Mouse (Mus musculus) left cerebral cortex, postnatal 36 days (tissue): ENCODE results near the gene Ndp. TPM values are rescaled to one million over a fixed set of nuclear protein-coding genes. Genes with fewer than 3 reads are reported as not detected.

Experiments
- DNase-seq, 2 experiments: peaks; one replicate each; pipeline ENCODE4 v3.0.0; 2021 to 2022; ENCODE audit warnings: low spot score in 2 of 2, mixed read lengths in 1 of 2
- intact Hi-C: fragments of 180-260 bp; cut with DNase I; formaldehyde crosslinking; loops from one replicate; pipeline ENCODE4 v1.15.1; 2025
- total RNA-seq, 2 experiments: library from RNA; stranded (reverse); gene quantifications; 2 replicates each; pipeline ENCODE4 v1.2.3; 2021

Ndp gene
- total RNA-seq: 10 to 100 TPM in 1 of 2 experiments, 1 to 10 TPM in 1; 8.9 to 10.3 TPM

DNA sequence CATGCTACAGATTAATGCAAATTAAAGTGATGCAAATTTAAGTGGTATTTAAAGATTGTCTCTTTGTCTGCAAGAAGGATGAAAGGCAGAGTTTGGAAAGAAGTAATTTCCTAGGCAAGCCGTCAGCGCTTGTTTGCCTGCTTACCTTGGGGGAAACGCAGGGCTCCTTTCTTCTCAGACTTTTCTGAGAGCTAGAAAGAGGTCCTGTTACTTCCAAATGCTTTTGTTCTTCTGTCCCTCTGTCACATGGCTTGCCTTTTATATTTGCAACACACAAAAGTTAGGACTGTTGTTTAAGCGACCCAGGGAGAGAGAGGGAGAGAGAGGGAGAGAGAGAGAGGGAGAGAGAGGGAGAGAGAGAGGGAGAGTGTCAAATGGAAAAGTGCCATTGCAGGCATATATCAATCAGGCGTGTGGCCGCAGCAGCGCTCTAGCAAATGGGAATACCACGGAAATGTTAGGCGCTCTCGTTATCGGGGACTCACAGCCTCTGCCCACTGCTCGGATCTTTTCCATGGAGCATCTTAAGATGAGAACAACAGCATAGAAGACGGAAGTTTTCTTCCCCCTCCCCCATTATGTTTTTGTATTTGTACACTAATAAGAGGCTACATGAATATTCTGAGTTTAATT lies at the start of gene Ndp:
Gene Ndp, minus strand, starts transcription at position 534 of the 633 bp plus-strand sequence.
- intact Hi-C loops: no loop called here
- no peak for DNase-seq

DNA sequence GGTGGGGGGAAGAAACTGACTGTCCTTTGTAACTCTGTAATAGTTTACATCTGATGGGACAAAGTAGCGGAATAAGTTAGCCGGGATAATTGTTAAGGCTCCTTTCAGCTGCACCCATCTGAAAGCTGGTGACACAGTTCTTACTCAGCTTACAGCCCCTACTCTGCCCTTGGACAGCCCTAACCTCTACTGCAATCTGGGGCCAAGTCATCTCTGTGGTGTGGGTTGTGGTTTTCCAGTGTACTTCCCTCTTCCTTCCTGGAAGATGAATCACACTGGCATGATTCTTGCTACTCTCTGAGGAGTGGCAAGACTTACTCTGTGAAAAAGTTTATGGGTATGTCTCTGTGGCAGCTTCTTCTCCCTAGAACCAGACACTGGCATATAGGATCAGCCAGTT lies 43.2 kb upstream of the Ndp start:
- intact Hi-C loops: no loop called here
- no peak for DNase-seq

DNA sequence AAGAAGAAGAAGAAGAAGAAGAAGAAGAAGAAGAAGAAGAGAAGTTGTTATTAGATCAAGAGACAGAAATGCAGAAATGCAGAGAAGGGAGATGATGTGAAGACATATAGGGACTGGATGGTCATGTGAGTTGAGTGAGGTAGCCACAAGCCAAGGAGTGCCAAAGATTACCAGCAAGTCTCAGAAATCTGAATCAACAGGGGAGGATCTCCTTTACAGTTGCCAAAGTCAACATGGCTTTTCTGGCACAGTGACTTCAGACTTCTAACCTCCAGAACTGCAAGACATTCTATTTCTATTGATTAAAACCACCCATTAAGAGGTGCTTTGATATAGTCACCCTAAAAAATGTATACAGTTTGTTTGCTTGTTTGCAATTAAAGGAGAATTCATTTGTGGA lies 6.4 kb upstream of the Ndp start:
- intact Hi-C loops: no loop called here
- no peak for DNase-seq

DNA sequence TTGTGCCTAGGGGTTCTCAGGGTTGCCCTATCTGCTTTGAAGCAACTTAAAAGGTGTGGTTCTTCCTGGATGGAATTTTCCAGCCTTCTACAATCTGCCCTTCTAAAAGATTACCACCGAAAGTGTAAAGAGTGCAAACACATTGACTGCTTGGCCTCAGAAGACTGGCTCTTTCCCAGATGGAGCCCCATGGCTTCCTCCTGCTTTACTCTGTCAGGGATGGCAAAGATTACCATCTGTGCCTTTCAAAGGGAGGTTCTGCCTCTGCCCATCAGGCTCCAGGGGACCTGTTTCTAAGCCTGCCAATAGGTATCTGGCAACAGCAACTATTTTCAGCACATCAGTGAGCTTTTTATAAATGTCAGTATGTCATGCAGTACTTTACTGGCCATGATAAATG lies 1.5 kb upstream of the Ndp start:
- intact Hi-C loops: no loop called here
- no peak for DNase-seq

DNA sequence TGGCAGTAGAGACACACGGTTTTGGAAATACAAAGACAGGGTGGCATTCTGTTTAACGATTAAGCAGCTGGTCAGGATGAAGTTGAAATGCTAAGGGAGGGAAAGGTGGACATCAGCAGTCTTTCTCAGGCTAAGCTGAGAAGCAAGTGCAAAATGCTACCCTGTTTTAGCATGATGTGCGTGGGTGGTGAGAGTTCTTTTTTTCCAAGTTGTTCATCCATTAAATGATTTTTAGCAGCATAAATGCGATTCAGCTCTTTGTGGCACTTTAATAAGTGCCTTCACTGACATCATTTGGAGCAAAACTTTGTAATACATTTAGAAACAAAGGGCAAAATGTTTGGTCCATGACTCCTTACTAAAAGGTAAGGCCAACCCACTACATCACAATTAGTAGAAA lies 337 bp upstream of the Ndp start:
- intact Hi-C loops: no loop called here
- DNase-seq: no peak

DNA sequence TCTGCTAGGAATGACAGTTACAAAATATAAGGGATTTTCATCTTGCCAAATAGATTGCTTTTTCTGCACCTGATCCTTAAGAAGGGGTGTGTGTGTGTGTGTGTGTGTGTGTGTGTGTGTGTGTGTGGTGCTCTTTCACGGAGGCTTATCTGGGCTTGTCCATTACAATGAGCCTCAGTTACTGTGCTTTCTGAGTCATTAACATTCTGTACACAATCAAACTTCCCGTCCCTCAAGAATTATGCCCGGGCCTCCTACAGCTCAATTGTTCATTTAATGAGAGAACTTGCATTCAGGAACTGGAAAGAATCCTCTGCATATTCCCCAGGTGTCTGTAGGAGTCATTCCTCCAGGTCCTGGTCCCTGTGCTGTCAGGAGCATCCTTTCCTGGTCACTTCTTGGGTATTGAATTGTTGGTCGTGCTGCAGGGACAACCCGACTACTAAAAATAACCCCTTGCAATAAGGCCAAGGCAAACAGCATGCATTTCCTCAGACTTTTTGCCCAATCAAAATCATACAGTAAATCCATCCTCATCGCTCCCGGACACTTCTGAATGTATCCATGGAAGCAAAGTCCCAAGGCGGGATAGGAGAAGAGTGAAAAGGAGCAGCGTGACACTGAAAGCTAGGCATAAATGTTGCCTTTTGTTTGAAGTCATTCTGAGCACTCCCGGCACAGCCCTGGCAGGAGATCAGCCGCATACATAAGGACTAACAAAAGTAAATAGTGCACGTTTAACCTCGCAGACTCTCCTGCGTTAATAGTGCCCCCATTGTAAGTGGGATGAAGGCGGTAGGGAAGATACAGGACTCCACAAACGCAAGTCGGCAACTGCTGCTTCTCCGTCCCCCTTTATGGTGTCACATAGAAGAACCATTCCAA lies 1.1 kb downstream of the Ndp start:
- intact Hi-C loops: no loop called here
- DNase-seq: no peak

DNA sequence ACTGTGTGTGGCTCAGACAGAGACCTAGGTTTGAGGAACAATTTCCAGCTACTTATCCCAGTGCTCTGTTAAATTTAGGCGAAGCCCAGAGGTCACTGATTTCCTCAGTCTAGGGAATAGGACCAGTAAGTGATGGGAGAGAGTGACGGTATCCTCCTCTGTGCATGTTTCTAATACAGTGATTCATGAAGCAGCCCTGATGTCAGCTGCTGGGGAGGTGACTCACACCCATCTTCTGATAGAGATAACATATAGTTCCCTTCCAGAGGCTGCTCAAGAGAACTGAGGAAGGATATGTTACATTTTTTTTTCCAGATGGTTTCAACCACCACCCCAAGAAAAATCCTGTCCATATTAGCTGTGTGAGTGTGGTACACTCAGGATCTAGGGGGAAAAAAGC lies 2.9 kb downstream of the Ndp start:
- intact Hi-C loops: loop anchor here (10.0 kb wide), 1 partner anchor 666 kb away; the partner anchor contains the start of gene Fundc1

DNA sequence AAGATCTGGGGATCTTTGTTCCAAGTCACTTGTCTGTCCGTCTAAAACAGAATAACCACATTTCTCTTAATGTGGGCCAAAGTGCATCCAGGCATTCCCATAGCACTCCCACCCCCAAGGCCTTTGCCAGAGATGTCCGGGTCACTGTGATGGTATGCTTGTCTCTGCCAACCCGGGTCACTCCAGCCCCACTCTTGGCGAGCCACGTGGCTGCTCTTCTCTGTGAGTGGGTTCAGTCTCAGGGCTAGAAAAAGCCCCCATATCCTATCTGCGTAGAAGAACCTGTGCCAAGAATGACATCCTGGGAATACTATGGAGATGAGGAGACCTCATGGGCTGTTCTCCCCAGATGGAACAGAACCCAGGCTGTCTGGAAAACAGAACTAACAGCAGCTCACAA lies 4.0 kb downstream of the Ndp start:
- intact Hi-C loops: loop anchor here (10.0 kb wide), 1 partner anchor 667 kb away; the partner anchor contains the start of gene Fundc1
- DNase-seq: no peak

More for the DNA sequence above, 2.9 kb downstream of the Ndp start:
- no peak for DNase-seq

DNA sequence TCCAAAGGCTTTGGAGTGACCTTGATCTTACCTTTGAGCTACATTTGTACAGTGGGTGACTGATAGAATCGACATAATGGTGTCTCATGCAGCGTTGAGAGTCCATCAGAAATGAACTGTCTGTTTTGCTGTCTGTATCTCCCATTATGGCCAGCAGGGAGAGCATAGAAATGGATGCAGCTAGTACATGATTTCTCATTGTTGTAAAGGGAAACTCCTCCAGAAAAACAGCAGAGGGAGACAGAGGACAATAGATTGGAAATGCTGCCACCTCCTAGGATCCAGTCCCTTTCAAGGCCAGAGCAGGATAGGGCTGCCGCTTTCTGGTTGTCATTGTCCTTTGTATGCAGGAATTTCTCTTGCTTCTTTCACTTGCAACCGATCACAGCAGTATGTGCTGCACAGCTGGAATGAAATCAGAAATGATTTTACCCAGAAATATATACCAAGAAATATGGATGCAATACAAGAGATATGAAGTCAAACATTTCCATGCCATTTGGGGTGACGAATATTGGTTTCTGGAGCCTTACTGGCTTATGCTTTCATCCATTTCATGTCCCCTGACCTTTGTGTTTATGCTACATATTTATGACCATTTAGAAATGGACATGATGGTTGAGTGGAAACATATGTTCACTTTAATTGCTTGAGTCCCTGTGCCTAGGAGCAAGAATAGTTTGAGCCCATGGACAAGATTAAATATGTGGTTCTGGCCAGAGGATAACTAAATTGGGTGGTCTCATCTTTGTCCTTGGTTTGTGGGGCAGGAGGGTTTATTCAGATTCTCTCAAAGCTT lies 17.0 kb downstream of the Ndp start:
- DNase-seq: no peak
- intact Hi-C loops: loop anchor here (2.0 kb wide), 1 partner anchor 322 kb away; no protein-coding TSS in a partner anchor

DNA sequence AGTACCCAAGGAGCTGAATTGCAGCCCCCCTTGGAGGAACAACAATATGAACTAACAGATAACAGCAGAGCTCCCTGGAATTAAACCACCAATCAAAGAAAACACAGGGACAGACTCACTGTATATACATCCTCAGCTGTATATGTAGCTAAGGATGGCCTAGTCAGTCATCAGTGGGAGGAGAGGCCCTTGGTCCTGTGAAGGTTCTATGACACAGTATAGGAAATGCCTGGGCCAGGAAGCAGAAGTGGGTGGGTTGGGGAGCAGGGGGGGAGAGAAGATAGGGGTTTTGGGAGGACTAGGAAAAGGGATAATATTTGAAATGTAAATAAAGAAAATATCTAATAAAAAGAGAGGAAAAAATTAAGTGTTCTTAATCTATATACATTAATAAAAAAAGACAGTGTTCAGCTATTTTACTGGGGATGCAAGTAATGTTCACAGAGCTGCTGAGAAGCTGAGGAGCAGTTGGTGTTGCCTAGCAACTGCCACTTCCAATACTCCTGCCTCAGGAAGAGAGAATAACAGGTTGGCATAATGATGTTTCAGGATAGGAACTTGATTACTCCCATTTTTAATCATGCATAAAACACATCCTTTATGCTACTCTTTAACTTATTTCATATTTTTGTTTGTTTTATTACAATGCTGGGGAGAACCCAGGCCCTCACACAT lies 43.8 kb downstream of the Ndp start:
- intact Hi-C loops: loop anchor here (10.0 kb wide), 1 partner anchor 413 kb away; no protein-coding TSS in a partner anchor
- DNase-seq: no peak

DNA sequence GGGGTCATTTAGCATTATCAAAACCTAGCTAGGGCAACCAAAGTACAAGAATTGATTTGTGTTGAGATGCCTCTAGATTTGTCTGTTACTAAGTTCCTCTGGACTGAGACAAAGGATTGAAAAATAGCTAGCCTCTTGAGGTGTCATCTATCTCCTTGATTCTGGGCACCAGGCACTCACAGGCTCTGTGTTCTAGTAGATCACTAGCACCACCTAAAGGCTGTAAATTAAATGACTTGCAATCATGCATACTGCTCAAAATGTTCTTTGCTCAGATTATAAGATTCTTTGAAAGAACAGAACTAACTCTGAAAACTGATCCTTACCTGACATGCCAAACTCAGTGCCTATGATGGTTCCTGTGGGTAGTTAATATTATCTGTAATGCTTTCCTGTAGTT lies 51.3 kb downstream of the Ndp start:
- intact Hi-C loops: loop anchor here (10.0 kb wide), 1 partner anchor 405 kb away; no protein-coding TSS in a partner anchor
- no peak for DNase-seq

DNA sequence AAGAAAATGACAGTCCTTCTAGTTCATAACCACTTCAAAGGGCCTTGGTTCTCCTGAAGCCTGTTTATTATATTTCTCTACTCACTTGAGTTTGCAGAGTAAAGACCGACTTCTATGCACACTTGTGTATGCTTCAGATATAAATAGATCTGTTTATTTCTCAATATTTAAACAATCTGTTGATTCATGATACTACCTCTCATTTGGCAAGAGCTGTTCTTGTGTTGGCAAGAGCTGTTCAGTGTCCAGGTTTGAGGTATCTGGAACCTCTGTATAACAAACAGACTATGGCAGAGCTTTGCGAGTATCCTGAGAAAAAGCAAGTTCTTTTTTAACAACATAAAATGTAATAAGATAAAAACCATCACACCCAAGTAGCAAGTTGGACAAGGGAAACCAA lies 65.5 kb downstream of the Ndp start:
- intact Hi-C loops: no loop called here
- no peak for DNase-seq

DNA sequence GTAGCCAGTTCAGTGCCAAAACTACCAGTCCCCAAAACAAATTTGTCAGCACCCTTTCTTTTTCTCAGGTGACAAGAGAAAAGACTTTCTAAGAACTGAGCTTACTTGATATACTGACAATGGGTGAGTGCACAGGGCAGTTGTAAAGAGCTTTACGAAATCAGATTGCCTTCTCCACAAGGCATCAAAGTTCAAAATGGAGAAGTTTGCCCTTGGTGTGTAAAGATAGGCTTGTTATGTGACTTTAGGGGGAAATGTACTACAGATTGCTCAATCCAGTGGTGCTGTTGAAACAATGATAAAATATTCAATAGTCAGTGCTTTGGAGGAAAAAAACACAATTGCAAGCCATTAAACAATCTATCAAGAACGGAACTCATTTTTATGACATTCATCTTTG lies 70.1 kb downstream of the Ndp start:
- no peak for DNase-seq
- intact Hi-C loops: no loop called here

DNA sequence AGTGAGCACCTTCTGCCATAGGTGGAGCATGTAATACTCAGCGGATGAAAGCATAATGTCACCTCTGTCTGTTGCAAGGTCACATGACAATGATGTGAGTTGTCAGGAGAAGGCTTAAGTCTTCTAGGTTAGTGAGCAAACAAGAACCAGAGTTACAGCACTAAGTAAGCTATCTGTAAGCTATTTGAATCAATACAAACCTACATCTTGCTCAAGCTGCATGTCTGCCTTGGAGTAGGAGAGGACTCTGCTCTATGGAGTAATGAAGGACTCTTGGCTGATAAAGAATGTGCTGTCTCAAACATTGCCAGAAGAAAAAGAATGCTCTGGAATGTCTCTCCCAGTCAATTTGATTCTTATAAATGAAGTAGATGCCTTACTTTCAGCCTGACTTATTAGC lies 74.3 kb downstream of the Ndp start:
- DNase-seq: no peak
- intact Hi-C loops: no loop called here

DNA sequence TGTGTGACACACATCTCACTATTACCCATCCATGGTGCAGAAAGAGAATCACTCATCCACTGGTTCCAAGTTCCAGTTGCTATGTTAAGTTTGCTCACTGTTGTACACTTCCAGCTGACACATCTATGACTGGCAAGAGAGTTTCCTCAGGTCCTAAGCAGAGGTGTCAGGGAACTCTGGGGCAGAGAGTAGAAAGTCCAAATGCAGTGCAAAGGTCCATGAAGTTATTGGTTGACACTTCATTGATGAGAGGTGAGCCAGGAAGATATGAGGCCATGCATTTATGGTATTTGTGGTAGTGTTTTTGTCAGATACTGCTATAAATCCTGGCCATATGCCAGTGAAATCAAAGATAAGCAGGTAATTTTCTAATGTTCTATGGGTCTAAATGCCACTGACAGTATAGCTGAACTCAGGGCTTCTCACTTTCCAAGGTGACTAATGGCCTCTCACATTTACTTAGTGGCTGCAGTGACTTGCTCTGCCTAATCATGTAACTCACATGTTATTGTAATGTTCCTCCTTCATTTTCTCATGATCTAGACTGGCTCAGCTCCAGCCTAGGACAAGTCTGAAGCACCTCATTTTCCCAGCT lies 75.0 kb downstream of the Ndp start:
- intact Hi-C loops: no loop called here
- no peak for DNase-seq
